Mouse (Mus musculus): Measurements from ENCODE around the gene Iqcf5. TPM values are rescaled to one million over a fixed set of nuclear protein-coding genes. Genes with fewer than 3 reads are reported as not detected.

Gene Iqcf5
- not detected for total RNA-seq (2021)
- long read RNA-seq = 0 reads

DNA sequence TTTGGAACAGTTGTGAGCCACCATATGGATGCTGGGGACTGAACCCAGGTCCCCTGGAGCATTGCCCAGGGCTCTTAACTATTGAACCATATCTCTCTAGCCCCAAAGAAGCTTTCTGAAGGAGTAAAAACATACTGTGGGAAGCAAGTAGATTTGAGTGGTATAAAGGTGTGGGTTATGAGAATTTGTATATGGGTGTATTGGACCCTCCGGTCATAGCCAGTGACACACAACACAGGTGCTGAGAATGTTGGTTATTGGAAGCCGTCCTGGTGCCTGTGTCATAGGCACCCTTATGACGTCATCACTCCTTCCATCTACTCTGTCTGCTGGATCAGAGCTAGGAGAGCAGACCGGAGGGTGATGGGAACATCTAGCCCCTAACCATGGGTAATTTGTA, at the start of gene Iqcf5:
TSS of gene Iqcf5 (plus strand) at position 301 of the 400 bp plus-strand sequence.
- no peak for DNase-seq (ENCODE audit: low spot score in 2 of 2)

DNA sequence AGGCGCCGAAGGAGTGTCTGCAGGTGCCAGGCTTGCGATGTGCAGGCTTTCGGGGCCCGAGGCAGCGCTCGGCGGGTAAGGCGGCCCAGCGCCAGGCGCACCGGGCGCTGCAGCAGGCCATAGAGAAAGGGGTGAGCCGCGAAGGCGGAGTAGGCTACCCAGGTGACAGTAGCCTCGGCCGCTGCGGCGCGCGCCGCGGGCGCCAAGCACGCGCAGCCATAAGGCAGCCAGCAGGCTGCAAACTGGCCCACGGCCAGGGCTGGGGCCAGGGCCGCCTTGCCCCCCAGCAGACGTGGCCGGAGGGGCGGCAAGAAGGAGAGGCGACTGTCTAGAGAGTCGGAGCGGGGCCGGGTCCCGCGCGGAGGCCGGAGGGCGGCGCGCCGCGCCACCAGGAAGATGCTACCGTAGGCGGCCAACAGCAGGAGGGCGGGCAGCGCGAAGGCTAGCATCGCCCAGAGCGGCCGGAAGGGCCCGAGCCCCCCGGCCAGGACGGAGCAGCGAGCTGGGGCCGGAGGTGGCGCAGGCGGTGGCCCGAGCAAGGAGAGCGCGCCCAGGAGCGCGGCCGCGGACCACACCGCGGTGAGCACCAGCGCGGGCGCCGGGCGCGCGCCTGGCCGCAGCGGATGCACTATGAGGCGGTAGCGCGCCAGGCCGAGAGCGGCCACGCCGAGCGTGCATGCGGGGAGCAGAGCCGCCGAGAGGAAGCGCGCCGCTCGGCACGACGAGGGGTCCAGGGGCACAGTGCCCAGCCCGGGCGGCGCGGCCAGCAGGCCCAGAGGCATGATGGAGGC, 49.4 kb upstream of the Iqcf5 start:
- DNase-seq (ENCODE audit: low spot score in 2 of 2) = peak in 1 of 2 experiments; percentile 80

DNA sequence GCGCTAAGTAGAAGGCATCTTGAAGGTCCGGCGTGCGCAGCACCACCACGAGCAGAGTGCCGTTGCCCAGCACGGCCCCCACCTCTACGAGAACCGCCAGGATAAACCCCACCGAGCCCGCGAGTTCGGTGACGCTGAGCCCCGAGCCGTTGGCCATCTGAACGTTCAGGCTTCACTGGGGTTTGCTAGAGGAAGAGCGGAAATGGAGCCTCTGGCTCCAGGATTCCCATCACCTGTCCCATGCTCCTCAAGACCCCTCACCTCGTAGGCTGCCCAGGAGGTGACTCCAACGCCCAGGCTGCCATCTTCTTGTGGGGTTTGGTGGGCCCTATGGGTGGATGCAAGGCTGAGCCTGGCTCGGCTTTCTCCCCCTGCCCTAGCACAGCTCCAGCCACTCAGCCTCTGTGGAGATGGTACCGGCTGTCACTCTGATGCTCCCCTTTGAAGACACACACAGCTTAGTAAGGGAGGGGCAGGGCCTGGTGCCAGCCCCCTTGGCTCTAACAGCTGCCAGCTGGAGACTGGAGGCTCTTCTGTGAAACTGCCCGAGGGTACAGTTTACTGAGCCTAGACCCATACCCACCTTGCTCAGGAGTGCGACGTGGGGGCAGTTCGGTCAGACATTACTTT, 48.7 kb upstream of the Iqcf5 start, which contains the start of gene Gpr62:
TSS of gene Gpr62 (minus strand) at position 368 of the 630 bp plus-strand sequence.
- peak in 1 of 2 experiments; percentile 76 for DNase-seq (ENCODE audit: low spot score in 2 of 2)

DNA sequence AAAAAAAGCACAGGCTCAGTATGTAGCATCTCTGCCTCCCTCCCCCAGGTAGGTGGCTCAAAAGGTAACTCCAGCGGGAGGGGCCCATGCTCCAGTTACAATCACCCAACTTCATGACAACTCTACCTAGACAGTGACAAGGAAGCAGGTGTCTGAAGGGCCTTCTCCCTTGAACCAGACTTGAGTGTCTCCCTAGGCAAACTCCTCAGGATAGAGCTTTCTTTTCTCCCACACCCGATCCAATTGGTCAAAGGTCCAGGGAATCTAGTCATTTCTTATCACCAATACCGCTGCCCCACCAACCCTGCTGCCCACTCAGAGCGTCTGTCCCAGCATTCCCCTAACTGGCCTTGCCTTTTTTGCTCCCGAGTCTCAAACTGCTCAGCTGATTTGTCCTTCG, 47.7 kb upstream of the Iqcf5 start:
- DNase-seq (ENCODE audit: low spot score in 2 of 2) = no peak

DNA sequence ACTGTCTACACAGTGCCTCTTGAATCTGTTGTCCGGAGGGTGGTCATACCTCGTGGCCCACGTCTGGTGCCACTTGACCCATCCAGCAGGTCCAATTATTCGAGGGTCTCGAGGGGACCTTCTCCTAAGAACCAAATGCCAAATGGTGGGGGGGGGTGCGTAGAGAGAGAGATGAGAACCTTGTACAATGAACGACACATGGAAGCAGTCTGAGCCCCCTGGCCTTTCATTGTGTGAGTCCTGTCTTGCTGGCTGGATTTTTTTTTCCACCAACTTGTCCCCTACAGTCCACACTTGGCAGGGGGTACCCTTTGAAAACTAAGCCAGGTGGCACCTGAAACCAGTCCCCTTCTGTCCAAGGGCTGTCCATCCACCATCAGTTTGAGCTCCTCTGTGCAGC, 46.6 kb upstream of the Iqcf5 start:
- DNase-seq (ENCODE audit: low spot score in 2 of 2) = no peak

DNA sequence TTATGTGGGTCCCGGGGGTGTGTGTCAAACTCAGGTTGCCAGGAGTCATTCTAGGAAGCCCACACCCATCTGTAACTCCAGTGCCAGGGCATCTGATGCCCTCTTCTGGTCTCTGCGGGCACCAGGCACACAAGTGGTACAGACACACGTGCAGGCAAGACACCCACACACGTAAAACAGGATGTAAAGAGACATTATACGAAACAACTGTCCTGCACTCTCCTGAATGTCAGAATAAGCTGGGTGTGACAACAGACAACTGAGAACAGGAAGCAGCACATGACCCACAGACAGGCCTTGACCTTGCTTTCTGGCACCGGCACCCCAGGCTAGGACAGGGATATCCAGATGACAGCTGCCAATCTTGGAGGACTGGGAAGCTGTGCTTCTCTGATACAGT, 45.1 kb upstream of the Iqcf5 start:
- DNase-seq (ENCODE audit: low spot score in 2 of 2) = no peak

DNA sequence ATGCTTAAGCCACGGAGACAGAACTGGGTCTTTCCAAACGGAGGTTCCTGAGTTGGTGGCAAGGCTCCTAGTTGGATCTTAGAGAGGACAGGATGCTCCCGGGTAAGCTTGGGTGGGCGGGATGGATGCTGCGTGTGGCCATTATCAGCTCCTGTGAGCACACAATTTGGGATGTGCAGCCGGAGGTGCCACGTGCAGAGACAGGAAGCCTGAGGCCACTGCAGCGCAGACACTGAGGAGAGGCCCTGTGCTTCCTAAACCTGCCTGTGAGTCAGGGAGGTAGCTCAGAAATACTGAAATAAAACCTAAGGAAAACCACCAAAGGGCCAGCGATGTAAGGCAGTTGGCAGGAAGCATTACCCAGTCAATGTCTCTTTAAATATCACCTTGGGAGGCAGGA, 44.6 kb upstream of the Iqcf5 start:
- no peak for DNase-seq (ENCODE audit: low spot score in 2 of 2)

DNA sequence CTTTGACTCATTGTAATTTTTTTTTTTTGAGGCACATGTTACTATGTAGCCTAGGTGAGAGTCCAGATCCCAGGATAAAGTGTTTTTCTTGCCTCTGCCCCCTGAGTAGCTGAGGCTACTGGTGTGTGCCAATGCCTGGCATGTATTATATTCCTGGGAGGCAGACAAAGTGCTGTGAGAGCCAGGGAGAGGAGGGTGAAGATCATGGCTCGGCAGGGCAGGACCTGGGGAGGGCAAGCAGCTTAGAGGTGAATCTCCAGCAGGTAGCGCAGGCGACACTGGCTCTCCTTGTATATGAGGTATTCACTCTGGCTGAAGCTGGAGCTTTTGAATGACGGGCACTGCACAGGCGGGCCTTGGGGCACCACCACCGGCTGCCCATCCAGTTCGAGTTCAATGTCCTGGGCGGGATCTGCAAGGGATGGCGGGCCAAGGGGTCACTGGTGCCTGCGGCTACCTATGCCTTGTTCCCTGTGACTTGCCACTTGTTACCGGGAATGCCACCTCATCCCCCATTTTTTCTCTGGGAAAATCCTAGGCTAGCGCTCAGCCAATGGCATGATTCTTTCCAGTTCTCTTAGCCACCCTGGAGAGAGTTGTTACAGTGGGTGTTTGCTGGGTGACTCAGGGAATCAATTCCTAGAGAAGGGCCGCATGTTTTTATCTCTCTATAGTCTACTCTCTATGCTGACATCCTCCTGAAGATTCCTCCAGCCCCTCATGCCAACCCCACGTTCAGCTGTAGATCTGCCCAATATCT, 43.2 kb upstream of the Iqcf5 start:
- DNase-seq (ENCODE audit: low spot score in 2 of 2) = no peak

DNA sequence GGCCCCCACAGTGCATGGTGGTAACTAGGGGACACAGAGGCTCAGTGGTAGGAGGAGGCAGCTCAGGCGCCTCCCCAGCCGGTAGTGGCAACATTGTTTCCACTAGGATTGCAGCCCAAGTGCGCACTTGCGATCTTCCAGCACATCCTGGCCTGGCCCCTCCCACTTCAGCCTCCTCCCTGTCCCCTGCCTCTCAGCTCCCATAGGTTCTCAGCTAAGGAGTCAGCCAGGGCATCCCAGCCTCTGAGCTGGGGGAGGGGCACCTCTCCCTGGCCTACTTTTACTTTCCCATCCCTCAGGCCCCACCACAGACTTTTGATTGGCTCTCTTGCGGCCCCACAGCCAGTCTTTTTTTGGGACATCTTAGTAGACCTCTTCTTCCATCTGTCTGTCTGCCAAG, 42.5 kb upstream of the Iqcf5 start:
- no peak for DNase-seq (ENCODE audit: low spot score in 2 of 2)

DNA sequence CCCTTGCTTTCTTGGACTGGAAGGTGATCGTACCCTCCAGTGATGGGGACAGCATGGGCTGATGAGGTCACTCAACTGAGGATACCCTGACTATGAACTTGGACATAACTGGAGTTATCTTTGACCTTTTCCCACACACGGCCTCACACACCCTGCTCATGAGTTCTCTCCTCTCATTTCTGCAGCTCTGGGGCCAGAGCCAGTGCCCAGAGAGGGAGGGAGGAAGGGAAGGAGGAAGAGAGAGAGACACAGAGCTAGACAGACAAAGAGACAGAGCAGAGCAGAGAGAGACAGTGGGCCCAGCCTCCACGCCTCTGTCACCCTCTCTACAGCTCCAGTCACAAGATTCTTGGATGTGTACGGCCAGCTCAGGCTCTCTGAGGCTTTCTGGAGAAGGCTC, 42.1 kb upstream of the Iqcf5 start:
- no peak for DNase-seq (ENCODE audit: low spot score in 2 of 2)

DNA sequence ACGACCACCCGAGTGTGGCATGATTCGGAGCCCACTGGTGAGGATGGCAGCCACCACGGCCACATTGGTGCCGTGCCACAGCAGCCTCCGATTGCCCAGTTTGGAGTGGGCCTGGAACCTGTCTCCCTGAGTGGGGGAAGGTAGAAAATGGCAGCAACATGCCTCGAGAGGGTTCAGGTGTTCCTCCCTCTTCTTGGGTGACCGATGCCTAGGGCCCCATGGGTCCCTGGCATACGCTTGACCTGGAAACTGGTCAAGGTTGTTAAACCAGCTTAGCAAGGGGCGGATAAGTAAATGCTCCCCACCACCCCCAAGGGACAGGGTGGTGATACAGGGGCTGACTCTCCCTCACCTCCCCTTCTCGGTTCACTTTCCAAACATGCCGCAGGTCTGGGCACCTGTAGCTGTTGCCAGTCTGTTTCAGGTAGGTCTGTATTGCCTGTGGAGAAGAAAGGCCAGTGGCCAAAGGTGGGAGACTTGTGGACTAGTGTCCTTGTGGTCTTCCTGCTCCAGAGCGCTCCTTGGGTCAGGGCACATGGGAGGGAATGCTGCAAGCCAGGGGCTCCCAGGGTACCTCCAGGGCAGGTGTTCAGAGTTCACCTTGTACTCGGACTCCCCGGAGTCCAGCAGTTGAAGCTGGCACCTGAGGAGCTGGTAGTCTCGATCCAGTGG, 41.2 kb upstream of the Iqcf5 start:
- peak in 1 of 2 experiments; percentile 1 for DNase-seq (ENCODE audit: low spot score in 2 of 2)

DNA sequence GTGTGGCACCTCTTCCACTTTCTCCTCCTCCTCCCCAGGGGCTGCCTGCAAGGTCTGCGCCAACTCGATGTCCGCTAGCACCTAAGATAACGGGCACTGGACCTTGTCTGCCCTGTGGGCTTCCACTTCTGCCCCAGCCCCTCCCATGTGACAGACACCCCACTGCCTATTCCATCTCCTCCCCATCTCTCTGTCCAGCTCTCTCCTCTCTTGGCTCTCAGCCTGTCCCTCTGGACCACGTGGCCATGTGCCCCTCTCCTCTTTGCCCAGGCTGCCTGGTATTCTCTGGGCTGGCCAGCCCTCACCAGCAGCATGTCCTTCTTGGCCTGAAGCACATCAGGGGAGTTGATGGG, 40.6 kb upstream of the Iqcf5 start:
- peak in 1 of 2 experiments; percentile 6 for DNase-seq (ENCODE audit: low spot score in 2 of 2)

DNA sequence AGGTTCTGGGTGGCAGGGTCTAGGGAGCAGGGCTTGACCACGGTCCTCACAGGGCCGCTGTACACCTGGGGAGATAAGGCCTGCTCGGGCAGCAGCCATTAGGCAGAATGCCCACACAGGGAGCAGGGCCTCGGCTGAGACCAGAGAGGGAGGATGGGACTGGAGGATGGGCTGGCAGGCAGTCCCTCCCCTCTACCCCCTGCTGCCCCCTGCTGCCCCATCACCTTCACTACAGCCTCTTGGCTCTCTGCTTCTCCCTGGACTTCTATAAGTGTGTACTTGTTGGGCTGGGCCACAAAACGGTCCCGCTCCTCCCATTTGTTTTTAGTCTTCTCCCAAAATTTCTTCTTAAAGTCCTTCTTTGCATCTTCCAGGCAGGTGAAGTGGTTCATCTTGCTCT, 39.9 kb upstream of the Iqcf5 start:
- DNase-seq (ENCODE audit: low spot score in 2 of 2) = peak in 1 of 2 experiments; percentile 58

DNA sequence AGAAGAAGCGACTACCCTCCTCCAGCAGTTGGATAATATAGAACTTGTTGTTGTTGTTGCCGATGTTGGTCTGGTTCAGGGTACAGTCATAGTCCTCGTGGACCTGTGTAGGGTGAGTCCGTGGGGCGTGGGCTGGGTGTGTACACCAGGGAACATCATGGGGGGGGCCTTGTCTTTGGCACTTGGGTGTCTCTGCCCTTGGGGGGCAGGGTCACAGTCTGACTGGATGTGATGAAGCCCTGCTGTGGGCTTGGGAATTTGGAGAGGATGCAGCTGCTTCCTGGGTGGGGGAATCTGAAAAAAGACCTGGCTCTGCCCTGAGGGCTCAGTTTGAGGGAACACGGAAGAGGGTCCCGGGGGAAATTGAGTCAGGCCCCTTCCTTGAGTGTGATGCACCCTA, 39.3 kb upstream of the Iqcf5 start:
- no peak for DNase-seq (ENCODE audit: low spot score in 2 of 2)

DNA sequence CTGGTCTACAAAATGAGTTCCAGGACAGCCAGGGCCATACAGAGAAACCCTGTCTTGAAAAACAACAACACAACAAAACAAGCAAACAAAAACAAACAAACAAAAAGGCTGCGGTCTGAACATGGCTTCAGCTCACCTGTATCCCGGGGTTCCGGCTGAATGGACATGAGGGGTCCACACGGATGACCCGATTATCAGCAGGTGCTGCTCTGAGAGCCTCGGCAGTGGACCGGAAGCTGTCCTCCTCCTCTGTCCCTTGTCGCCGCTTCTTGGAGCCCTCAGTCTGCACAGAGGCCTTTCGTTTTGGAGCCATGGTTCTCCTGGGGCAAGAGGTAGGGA, 38.7 kb upstream of the Iqcf5 start, which contains the start of gene Rrp9:
TSS of gene Rrp9 (plus strand) at position 301 of the 339 bp plus-strand sequence.
- DNase-seq (ENCODE audit: low spot score in 2 of 2) = no peak

DNA sequence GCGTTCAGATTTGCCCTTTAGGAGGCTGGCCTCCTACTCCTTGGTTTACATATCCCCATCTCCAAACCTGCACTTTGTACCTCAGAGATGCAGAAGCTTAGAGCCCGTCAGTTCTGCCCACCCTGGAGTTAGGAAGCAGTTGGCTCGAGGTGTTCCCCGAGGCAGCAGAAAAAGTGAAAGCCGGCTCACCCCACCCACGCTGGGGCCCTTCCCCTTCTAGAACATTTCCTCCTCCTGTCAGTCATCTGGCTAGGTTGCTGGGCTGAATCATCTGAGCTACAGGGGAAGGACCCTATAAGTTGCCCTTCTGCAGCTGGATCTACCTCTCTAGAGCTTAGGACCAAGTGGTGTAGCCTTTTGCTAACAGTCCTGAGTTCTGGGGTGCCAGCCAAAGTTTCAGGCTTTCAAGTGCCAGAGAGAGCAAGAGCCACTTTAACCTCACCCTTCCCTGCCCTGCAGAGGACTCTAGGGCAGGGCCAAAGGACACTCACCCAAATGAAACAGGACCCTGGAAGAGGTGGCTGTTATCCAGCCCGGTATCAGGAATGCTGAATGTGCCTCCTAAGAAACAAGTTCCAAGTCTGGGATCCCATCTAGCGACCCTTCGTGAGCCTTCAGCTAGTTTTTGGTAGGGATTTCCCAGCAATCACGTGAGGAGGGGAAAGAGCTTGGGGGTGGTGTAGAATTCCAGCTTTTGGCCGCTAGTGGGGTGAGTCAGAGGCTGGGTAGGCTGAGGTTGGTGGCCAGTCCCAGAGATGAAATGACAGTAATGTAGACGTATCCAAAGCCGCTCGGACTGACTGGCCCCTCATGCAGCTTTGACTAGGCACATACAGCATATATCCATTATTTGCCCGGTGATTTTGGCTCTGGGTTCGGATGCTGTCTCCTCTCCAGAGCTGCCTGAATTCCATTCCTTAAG, 38.1 kb upstream of the Iqcf5 start:
- DNase-seq (ENCODE audit: low spot score in 2 of 2) = peak in 1 of 2 experiments; percentile 28

DNA sequence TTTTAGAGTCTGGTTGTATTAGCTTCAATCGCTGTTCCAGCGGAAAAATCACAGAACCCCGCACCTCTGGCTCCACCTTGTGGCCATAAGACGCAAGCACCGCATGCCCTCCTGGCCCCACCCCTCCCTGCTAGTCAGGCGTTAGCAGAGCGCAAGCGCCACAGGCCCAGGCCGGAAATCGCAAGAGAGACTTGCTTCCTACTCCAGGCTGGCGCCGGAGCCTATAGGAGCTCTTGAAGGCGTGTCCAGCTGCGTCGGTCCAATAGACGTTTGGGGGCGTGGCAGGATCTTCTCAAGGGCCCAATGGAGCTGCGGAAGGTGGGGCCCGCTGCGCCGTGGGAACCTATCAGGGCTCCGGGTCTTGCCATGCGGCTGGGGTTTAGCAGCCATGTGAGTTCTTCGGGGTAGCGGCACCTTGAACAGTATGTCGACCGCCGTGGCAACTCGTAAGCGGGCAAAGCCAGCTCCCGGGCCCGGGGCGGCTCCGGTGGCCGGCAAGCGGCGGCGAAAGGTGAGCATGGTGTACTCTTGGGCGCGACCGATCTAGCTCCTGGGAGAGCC, 37.4 kb upstream of the Iqcf5 start, which contains the start of gene Parp3:
TSS of gene Parp3 (minus strand) at position 26 of the 561 bp plus-strand sequence.
- DNase-seq (ENCODE audit: low spot score in 2 of 2) = peak; percentile 100

DNA sequence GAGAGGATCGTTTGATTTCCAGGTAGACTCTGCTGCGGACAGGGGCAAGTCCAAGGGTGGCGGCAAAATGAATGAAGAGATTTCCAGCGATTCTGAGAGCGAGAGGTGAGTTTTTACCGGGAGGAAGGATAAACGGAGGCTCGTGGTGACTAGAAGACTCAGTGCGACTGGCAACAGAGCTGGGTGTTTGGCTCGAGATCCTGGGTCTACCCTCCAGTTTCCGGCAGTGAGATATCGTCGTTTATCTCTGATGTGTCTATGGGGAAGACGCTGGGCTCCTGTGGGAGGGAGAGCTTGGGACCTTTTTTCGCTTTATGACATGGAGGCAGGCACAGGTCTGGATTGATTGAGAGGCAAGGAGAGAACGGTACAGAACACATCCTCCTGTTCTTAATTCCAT, 36.7 kb upstream of the Iqcf5 start:
- no peak for DNase-seq (ENCODE audit: low spot score in 2 of 2)

DNA sequence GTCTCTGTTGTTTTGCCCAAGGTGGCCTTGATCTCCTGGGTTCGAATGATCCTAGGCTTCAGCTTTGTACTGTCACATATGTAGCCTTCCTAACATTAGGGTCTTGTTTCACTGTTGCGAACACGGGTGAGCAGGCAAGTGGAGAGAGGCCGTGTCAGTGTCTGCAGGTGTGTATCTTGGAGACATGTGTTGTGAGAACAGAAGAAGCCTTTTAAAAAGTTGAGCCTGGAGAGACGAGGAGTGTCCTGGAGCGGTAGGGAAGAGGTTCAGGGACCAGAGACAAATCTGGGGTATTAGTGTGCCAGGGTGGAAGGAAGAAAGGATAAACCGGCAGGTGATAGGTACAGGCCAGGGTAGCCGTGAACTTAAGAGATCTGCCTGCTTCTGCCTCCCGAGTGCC, 36.3 kb upstream of the Iqcf5 start:
- DNase-seq (ENCODE audit: low spot score in 2 of 2) = peak in 1 of 2 experiments; percentile 0

DNA sequence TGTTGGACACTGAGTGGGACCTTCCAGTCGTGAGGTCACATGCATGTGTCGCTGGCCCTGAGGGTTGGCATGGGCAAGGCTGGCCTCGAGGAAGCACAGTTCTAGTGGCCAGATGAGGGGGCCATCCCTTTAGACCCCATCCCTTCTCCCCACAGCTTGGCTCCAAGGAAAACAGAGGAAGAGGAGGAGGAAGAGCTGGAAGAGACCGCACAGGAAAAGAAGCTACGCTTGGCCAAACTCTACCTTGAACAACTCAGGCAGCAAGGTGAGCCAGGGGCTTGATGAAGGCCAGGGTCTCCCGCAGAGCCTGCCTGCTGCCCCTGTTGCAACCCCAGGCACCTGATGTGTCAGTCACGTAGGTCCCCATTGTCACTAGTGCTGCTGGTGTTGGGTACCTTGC, 33.8 kb upstream of the Iqcf5 start:
- no peak for DNase-seq (ENCODE audit: low spot score in 2 of 2)

Data from layer of hippocampus, adult 18-20 months (tissue).